Mouse (Mus musculus): Measurements from ENCODE around the gene Isl1.

- TF ChIP-seq CTCF (conservative IDR thresholded peaks at IDR 0.05; ENCODE audit: low read length): no peak
- TF ChIP-seq NANOG (IDR thresholded peaks at IDR 0.05; ENCODE audit: borderline replicate concordance, low read length): no peak
- no peak for TF ChIP-seq POU5F1 (IDR thresholded peaks at IDR 0.05; ENCODE audit: borderline replicate concordance, low read length)
Observed at GRCm38 (mm10) chr13:116304713-116305470, 4.6 kb downstream of the Isl1 start.

Data from E14TG2a.4 (cell line).